Mouse (Mus musculus) Patski (cell line): Measurements from ENCODE around the gene Rrm1. TPM values are rescaled to one million over a fixed set of nuclear protein-coding genes. Genes with fewer than 3 reads are reported as not detected.

Source experiments
- ATAC-seq: fragments of 100-300 bp; one replicate; pipeline ENCODE4 v1.8.0; 2021
- CTCF ChIA-PET: fragments of 350-600 bp; sonication (Branson Sonifier 250); formaldehyde crosslinking; loops from one replicate; lab custom pipeline; 2022; ENCODE audit warnings: inconsistent platforms; lab: Charles Lee
- POLR2A ChIA-PET: fragments of 350-600 bp; sonication (Branson Sonifier 250); formaldehyde crosslinking; loops from one replicate; lab custom pipeline; 2022; ENCODE audit warnings: antibody characterized with exemption, inconsistent platforms; lab: Charles Lee
- DNase-seq: peaks from one replicate; pipeline ENCODE4 v3.0.0-alpha.2; 2011; ENCODE audit warnings: low read depth, low spot score
- H3K27me3 ChIP-seq: fragments of 371-371 bp; one replicate; pipeline ENCODE4 v1.5.1; 2021
- CTCF ChIP-seq: fragments of 100-300 bp; IDR thresholded peaks from one replicate; pipeline ENCODE4 v1.5.1; 2021
- in situ Hi-C: fragments of 300-500 bp; cut with MboI; formaldehyde crosslinking; loops from 3 replicates; pipeline ENCODE4 v1.11.1; 2018; ENCODE audit warnings: low pct_unique_long_range_greater_than_20kb, mixed read lengths
- polyA plus RNA-seq: library from polyadenylated mRNA; unstranded; gene quantifications from one replicate; pipeline ENCODE4 v1.2.3, GENCODE M21; 2021

Gene Rrm1
- polyA plus RNA-seq, 1 experiment from 2014 or later = 85.9 TPM

- TF ChIP-seq CTCF = no peak
- POLR2A ChIA-PET = no interaction called here
- in situ Hi-C loops = no loop called here
- DNase-seq (no peak), ATAC-seq (no peak)
- H3K27me3 ChIP-seq = no peaks in the 10 kb centered on the region
- CTCF ChIA-PET = interaction anchor here (0.9 kb wide), 1 partner anchor 121 kb away, joined by 3 read pairs; no protein-coding TSS in a partner anchor
These were observed 75.0 kb downstream of the Rrm1 start for GRCm38 (mm10) chr7:102516261-102517050.

GRCm38 (mm10) chr7:102517051-102517335 is 75.5 kb downstream of the Rrm1 start:
- DNase-seq = no peak
- ChIA-PET POLR2A (no interaction called here), CTCF (no interaction called here)
- no peaks in the 10 kb centered on the region for H3K27me3 ChIP-seq
- in situ Hi-C loops = no loop called here
- no peak for TF ChIP-seq CTCF
- no peak for ATAC-seq

Other genes with a start within 250 kb of the Rrm1 start
- gene Nup98, start 231.5 kb upstream of the Rrm1 start, polyA plus RNA-seq = 40.0 TPM
- gene Pgap2, start 231.5 kb upstream of the Rrm1 start, polyA plus RNA-seq = 33.7 TPM
- 43.2 TPM for gene Rhog, start 185.6 kb upstream of the Rrm1 start, polyA plus RNA-seq
- 47.2 TPM for gene Stim1, start 173.9 kb upstream of the Rrm1 start, polyA plus RNA-seq
- gene Olfr543, start 40.0 kb downstream of the Rrm1 start, polyA plus RNA-seq = not detected
- not detected for gene Olfr544, start 46.6 kb downstream of the Rrm1 start, polyA plus RNA-seq
- not detected for gene Olfr545, start 57.9 kb downstream of the Rrm1 start, polyA plus RNA-seq
- not detected for gene Olfr547, start 93.1 kb downstream of the Rrm1 start, polyA plus RNA-seq
- gene Olfr548-ps1, start 99.2 kb downstream of the Rrm1 start, polyA plus RNA-seq = not detected
- not detected for gene Olfr549, start 108.2 kb downstream of the Rrm1 start, polyA plus RNA-seq
- gene Trim21, start 123.8 kb downstream of the Rrm1 start, polyA plus RNA-seq = 8.7 TPM
- gene Olfr550, start 129.7 kb downstream of the Rrm1 start, polyA plus RNA-seq = not detected
- not detected for gene Olfr551, start 150.2 kb downstream of the Rrm1 start, polyA plus RNA-seq
- not detected for gene Olfr552, start 156.1 kb downstream of the Rrm1 start, polyA plus RNA-seq
- gene Olfr553, start 176.5 kb downstream of the Rrm1 start, polyA plus RNA-seq = not detected
- gene Olfr554, start 196.7 kb downstream of the Rrm1 start, polyA plus RNA-seq = not detected
- gene Olfr555, start 217.1 kb downstream of the Rrm1 start, polyA plus RNA-seq = not detected
- not detected for gene Olfr556, start 223.2 kb downstream of the Rrm1 start, polyA plus RNA-seq
- gene Trim68, start 245.6 kb downstream of the Rrm1 start, polyA plus RNA-seq = 8.5 TPM